Mouse (Mus musculus): ENCODE results near the gene Tmem63b. TPM values are rescaled to one million over a fixed set of nuclear protein-coding genes. Genes with fewer than 3 reads are reported as not detected.

Gene Tmem63b
- polyA plus RNA-seq, 1 experiment from 2014 or later: 30.4 TPM

GRCm38 (mm10) chr17:45689120-45689519 is 2.4 kb upstream of the Tmem63b start:
- H3K9me3 ChIP-seq (ENCODE audit: control insufficient read depth, low read length): no peaks in the 10 kb centered on the region
- no peak overlapping the region for H3K4me2 ChIP-seq (ENCODE audit: low read depth, low read length)
- WGBS: 85% methylated on average over 9 of the region's 9 CpGs
- no peak overlapping the region for H3K9ac ChIP-seq (ENCODE audit: low read depth, low read length)
- H3K4me1 ChIP-seq (ENCODE audit: control insufficient read depth, insufficient read depth, low read length): peaks cover 11% of the 10 kb centered on the region; the same call in 1 of the 2 replicates
- no peak overlapping the region for H3K27ac ChIP-seq (replicated peaks; ENCODE audit: low read depth, low read length)
- no peaks in the 10 kb centered on the region for H3K27me3 ChIP-seq (replicated peaks; ENCODE audit: control insufficient read depth, insufficient read depth, low read length)
- H3K4me3 ChIP-seq (ENCODE audit: low read depth, low read length): no peak overlapping the region
- DNase-seq (ENCODE audit: low spot score): no peak
- no peak for ATAC-seq (ENCODE audit: low read depth)
- no peaks in the 10 kb centered on the region for H3K36me3 ChIP-seq (ENCODE audit: control insufficient read depth, insufficient read depth, low read length)

GRCm38 (mm10) chr17:45686093-45686619 is 549 bp downstream of the Tmem63b start, which contains the start of gene Mrpl14:
TSS of gene Mrpl14 (plus strand) at chr17:45686322.
- H3K36me3 ChIP-seq (ENCODE audit: control insufficient read depth, insufficient read depth, low read length): no peaks in the 10 kb centered on the region
- no peaks in the 10 kb centered on the region for H3K9me3 ChIP-seq (ENCODE audit: control insufficient read depth, low read length)
- peak within 1 kb of the TSS; percentile 84 for H3K9ac ChIP-seq (ENCODE audit: low read depth, low read length)
- no peaks in the 10 kb centered on the region for H3K27me3 ChIP-seq (replicated peaks; ENCODE audit: control insufficient read depth, insufficient read depth, low read length)
- under 1% methylated on average over 23 of the region's 50 CpGs for WGBS
- H3K27ac ChIP-seq (replicated peaks; ENCODE audit: low read depth, low read length): peak within 1 kb of the TSS; percentile 78
- ATAC-seq (ENCODE audit: low read depth) (peak; percentile 89), DNase-seq (ENCODE audit: low spot score) (peak; percentile 97)
- H3K4me3 ChIP-seq (ENCODE audit: low read depth, low read length): peak within 1 kb of the TSS; percentile 86
- peaks cover 12% of the 10 kb centered on the region; the same call in 1 of the 2 replicates for H3K4me1 ChIP-seq (ENCODE audit: control insufficient read depth, insufficient read depth, low read length)
- peak within 1 kb of the TSS; percentile 66 for H3K4me2 ChIP-seq (ENCODE audit: low read depth, low read length)

GRCm38 (mm10) chr17:45685171-45686092 is 1.3 kb downstream of the Tmem63b start:
- WGBS: under 1% methylated on average over 52 of the region's 58 CpGs
- peak; percentile 50 for DNase-seq (ENCODE audit: low spot score)

GRCm38 (mm10) chr17:45684667-45685131 is 2.0 kb downstream of the Tmem63b start:
- Histone ChIP-seq H3K9me3 (ENCODE audit: control insufficient read depth, low read length) (no peaks in the 10 kb centered on the region), H3K27ac (replicated peaks; ENCODE audit: low read depth, low read length) (peak overlapping the region; percentile 78), H3K27me3 (replicated peaks; ENCODE audit: control insufficient read depth, insufficient read depth, low read length) (no peaks in the 10 kb centered on the region), H3K36me3 (ENCODE audit: control insufficient read depth, insufficient read depth, low read length) (no peaks in the 10 kb centered on the region), H3K9ac (ENCODE audit: low read depth, low read length) (peak overlapping the region; percentile 84), H3K4me3 (ENCODE audit: low read depth, low read length) (peak overlapping the region; percentile 86), H3K4me2 (ENCODE audit: low read depth, low read length) (peak overlapping the region; percentile 66), H3K4me1 (ENCODE audit: control insufficient read depth, insufficient read depth, low read length) (peaks cover 19% of the 10 kb centered on the region; the same call in 1 of the 2 replicates)
- DNase-seq (ENCODE audit: low spot score) (peak; percentile 66), ATAC-seq (ENCODE audit: low read depth) (peak; percentile 9; the same call in 1 of the 2 replicates)
- WGBS: 29% methylated on average over 14 of the region's 14 CpGs

More at GRCm38 (mm10) chr17:45685171-45686092, 1.3 kb downstream of the Tmem63b start:
- H3K27me3 ChIP-seq (replicated peaks; ENCODE audit: control insufficient read depth, insufficient read depth, low read length): no peaks in the 10 kb centered on the region
- peak; percentile 56 for ATAC-seq (ENCODE audit: low read depth)
- H3K27ac ChIP-seq (replicated peaks; ENCODE audit: low read depth, low read length): peak overlapping the region; percentile 78
- H3K4me1 ChIP-seq (ENCODE audit: control insufficient read depth, insufficient read depth, low read length): peaks cover 19% of the 10 kb centered on the region; the same call in 1 of the 2 replicates
- H3K4me2 ChIP-seq (ENCODE audit: low read depth, low read length): peak overlapping the region; percentile 66
- peak overlapping the region; percentile 84 for H3K9ac ChIP-seq (ENCODE audit: low read depth, low read length)
- peak overlapping the region; percentile 86 for H3K4me3 ChIP-seq (ENCODE audit: low read depth, low read length)
- no peaks in the 10 kb centered on the region for H3K36me3 ChIP-seq (ENCODE audit: control insufficient read depth, insufficient read depth, low read length)
- no peaks in the 10 kb centered on the region for H3K9me3 ChIP-seq (ENCODE audit: control insufficient read depth, low read length)

GRCm38 (mm10) chr17:45682843-45683242 is 3.9 kb downstream of the Tmem63b start:
- Histone ChIP-seq H3K36me3 (ENCODE audit: control insufficient read depth, insufficient read depth, low read length) (peaks cover 9% of the 10 kb centered on the region; the same call in 1 of the 2 replicates), H3K4me1 (ENCODE audit: control insufficient read depth, insufficient read depth, low read length) (peaks cover 19% of the 10 kb centered on the region; the same call in 1 of the 2 replicates), H3K9me3 (ENCODE audit: control insufficient read depth, low read length) (no peaks in the 10 kb centered on the region), H3K4me2 (ENCODE audit: low read depth, low read length) (no peak overlapping the region), H3K9ac (ENCODE audit: low read depth, low read length) (no peak overlapping the region), H3K27me3 (replicated peaks; ENCODE audit: control insufficient read depth, insufficient read depth, low read length) (no peaks in the 10 kb centered on the region), H3K27ac (replicated peaks; ENCODE audit: low read depth, low read length) (no peak overlapping the region), H3K4me3 (ENCODE audit: low read depth, low read length) (no peak overlapping the region)
- 90% methylated on average over 4 of the region's 4 CpGs for WGBS
- ATAC-seq (ENCODE audit: low read depth): no peak
- DNase-seq (ENCODE audit: low spot score): no peak

GRCm38 (mm10) chr17:45681588-45681987 is 5.1 kb downstream of the Tmem63b start:
- DNase-seq (ENCODE audit: low spot score) (no peak), ATAC-seq (ENCODE audit: low read depth) (no peak)
- H3K4me1 ChIP-seq (ENCODE audit: control insufficient read depth, insufficient read depth, low read length): peaks cover 10% of the 10 kb centered on the region; the same call in 1 of the 2 replicates
- H3K9ac ChIP-seq (ENCODE audit: low read depth, low read length): no peak overlapping the region
- peaks cover 19% of the 10 kb centered on the region for H3K36me3 ChIP-seq (ENCODE audit: control insufficient read depth, insufficient read depth, low read length)
- 92% methylated on average over 1 of the region's 1 CpGs for WGBS
- H3K4me3 ChIP-seq (ENCODE audit: low read depth, low read length): no peak overlapping the region
- no peak overlapping the region for H3K27ac ChIP-seq (replicated peaks; ENCODE audit: low read depth, low read length)
- H3K9me3 ChIP-seq (ENCODE audit: control insufficient read depth, low read length): no peaks in the 10 kb centered on the region
- H3K27me3 ChIP-seq (replicated peaks; ENCODE audit: control insufficient read depth, insufficient read depth, low read length): no peaks in the 10 kb centered on the region
- no peak overlapping the region for H3K4me2 ChIP-seq (ENCODE audit: low read depth, low read length)

GRCm38 (mm10) chr17:45680391-45680980 is 6.2 kb downstream of the Tmem63b start:
- H3K27ac ChIP-seq (replicated peaks; ENCODE audit: low read depth, low read length): peak overlapping the region; percentile 59; the same call in 1 of the 2 replicates

GRCm38 (mm10) chr17:45678106-45678505 is 8.6 kb downstream of the Tmem63b start:
- H3K27ac ChIP-seq (replicated peaks; ENCODE audit: low read depth, low read length): no peak overlapping the region

More at GRCm38 (mm10) chr17:45680391-45680980, 6.2 kb downstream of the Tmem63b start:
- Histone ChIP-seq H3K9ac (ENCODE audit: low read depth, low read length) (peak overlapping the region; percentile 50), H3K27me3 (replicated peaks; ENCODE audit: control insufficient read depth, insufficient read depth, low read length) (no peaks in the 10 kb centered on the region), H3K9me3 (ENCODE audit: control insufficient read depth, low read length) (no peaks in the 10 kb centered on the region), H3K4me3 (ENCODE audit: low read depth, low read length) (peak overlapping the region; percentile 19), H3K4me1 (ENCODE audit: control insufficient read depth, insufficient read depth, low read length) (peaks cover 10% of the 10 kb centered on the region; the same call in 1 of the 2 replicates), H3K36me3 (ENCODE audit: control insufficient read depth, insufficient read depth, low read length) (peaks cover 21% of the 10 kb centered on the region), H3K4me2 (ENCODE audit: low read depth, low read length) (peak overlapping the region; percentile 49)
- ATAC-seq (ENCODE audit: low read depth) (peak; percentile 74), DNase-seq (ENCODE audit: low spot score) (peak; percentile 87)
- WGBS: 44% methylated on average over 8 of the region's 8 CpGs

More at GRCm38 (mm10) chr17:45678106-45678505, 8.6 kb downstream of the Tmem63b start:
- no peak overlapping the region for H3K9ac ChIP-seq (ENCODE audit: low read depth, low read length)
- peaks cover 7% of the 10 kb centered on the region; the same call in 1 of the 2 replicates for H3K4me1 ChIP-seq (ENCODE audit: control insufficient read depth, insufficient read depth, low read length)
- no peaks in the 10 kb centered on the region for H3K9me3 ChIP-seq (ENCODE audit: control insufficient read depth, low read length)
- H3K27me3 ChIP-seq (replicated peaks; ENCODE audit: control insufficient read depth, insufficient read depth, low read length): no peaks in the 10 kb centered on the region
- no peak for DNase-seq (ENCODE audit: low spot score)
- H3K4me3 ChIP-seq (ENCODE audit: low read depth, low read length): no peak overlapping the region
- no peak for ATAC-seq (ENCODE audit: low read depth)
- 33% methylated on average over 7 of the region's 7 CpGs for WGBS
- H3K36me3 ChIP-seq (ENCODE audit: control insufficient read depth, insufficient read depth, low read length): peaks cover 41% of the 10 kb centered on the region
- no peak overlapping the region for H3K4me2 ChIP-seq (ENCODE audit: low read depth, low read length)

Data from embryonic facial prominence, embryonic 14.5 days (tissue).